ENCODE assay signal across 18 mouse cellular contexts in the genomic region with DNA sequence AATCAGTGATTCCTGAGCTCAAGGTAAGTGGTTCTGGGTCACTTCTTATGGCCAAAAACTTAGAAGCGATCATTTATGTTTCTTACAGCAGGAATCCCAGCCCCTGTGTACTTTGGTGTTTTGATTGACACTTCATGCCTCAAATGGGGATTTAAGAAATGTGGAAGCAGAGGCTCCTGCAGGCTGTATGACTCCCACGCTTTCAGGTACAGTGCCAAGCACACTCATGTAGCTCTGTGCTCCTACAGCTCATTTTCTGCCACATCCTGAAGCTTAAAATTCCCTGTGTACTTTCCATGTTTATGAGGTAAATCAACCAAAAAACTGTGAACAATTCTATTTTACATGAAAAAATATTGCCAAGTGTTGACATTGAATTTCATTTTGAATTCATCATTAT. TPM values are rescaled to one million over a fixed set of nuclear protein-coding genes. Genes with fewer than 3 reads are reported as not detected.
"Had no signal": no experiment of that assay in that cellular context is flagged by ENCODE, and none has a peak within 500 bp of the region (broad histone marks: within the 10 kb centered on the region; RNA-seq: fewer than 3 reads in every experiment).

No protein-coding gene starts in this region.

- H3K9ac ChIP-seq: limb, embryonic 12.5 days; limb, embryonic 15.5 days; liver, embryonic 14.5 days; liver, postnatal 0 days; lung, embryonic 14.5 days; midbrain, embryonic 13.5 days had no signal

- H3K36me3 ChIP-seq: limb, embryonic 12.5 days; limb, embryonic 15.5 days; midbrain, embryonic 13.5 days had no signal

- H3K4me1 ChIP-seq: limb, embryonic 12.5 days; limb, embryonic 15.5 days had no signal

- H3K4me3 ChIP-seq: limb, embryonic 12.5 days; limb, embryonic 15.5 days; midbrain, embryonic 13.5 days had no signal

- H3K27me3 ChIP-seq: limb, embryonic 12.5 days; limb, embryonic 15.5 days; midbrain, embryonic 13.5 days had no signal

- DNase-seq: kidney, adult 18-20 months; kidney, adult 9 months; kidney, postnatal 14 days; kidney, postnatal 4 days; liver, postnatal 0 days; lung, embryonic 14.5 days; thymus, postnatal 36 days had no signal

- H3K27ac ChIP-seq: limb, embryonic 12.5 days; limb, embryonic 15.5 days; liver, embryonic 14.5 days; macrophage; midbrain, embryonic 13.5 days; stomach, postnatal 0 days had no signal

- H3K4me2 ChIP-seq: limb, embryonic 12.5 days; limb, embryonic 15.5 days; liver, embryonic 11.5 days; lung, embryonic 14.5 days had no signal

- H3K9me3 ChIP-seq: limb, embryonic 12.5 days; limb, embryonic 15.5 days; midbrain, embryonic 13.5 days had no signal

- ATAC-seq: liver, postnatal 0 days; lung, postnatal 0 days had no signal

RNA-seq across cellular contexts. Expression of gene Slco1c1, which starts 43.2 kb away (rescaled TPM):
- polyA plus RNA-seq: kidney, embryonic 16.5 days; liver, embryonic 11.5 days; liver, postnatal 0 days; lung, embryonic 14.5 days; macrophage; stomach, embryonic 14.5 days; thymus, postnatal 0 days had no signal
